Mouse (Mus musculus) bone marrow, adult 2 months (tissue): ENCODE results near the gene Gnptab.

ENCODE experiments used
- CTCF ChIP-seq: fragments of 200-500 bp; IDR thresholded peaks from 2 replicates; pipeline ENCODE4 v1.5.1; 2011; ENCODE audit warnings: low read length, control low read depth; ENCODE audit not compliant: control insufficient read depth, insufficient read depth
- POLR2A ChIP-seq: fragments of 200-500 bp; IDR thresholded peaks from 2 replicates; pipeline ENCODE4 v1.6.1; 2011; ENCODE audit warnings: low read depth, mild to moderate bottlenecking, control low read depth, low read length, borderline replicate concordance; ENCODE audit not compliant: control insufficient read depth

- TF ChIP-seq POLR2A (no peak), CTCF (no peak)
These were observed 16.7 kb upstream of the Gnptab start for GRCm38 (mm10) chr10:88362218-88362617.
